Comparison of ENCODE assay signal across 24 mouse cellular contexts in genomic region chr15:103535030-103535429, GRCm38 (mm10). TPM values are rescaled to one million over a fixed set of nuclear protein-coding genes. Genes with fewer than 3 reads are reported as not detected.
DNase-seq lines count a peak whose midpoint lies in the region; TF ChIP-seq lines count a peak whose summit lies in the region.
"Had no signal": no experiment of that assay in that cellular context is flagged by ENCODE, and none has a peak within 500 bp of the region (broad histone marks: within the 10 kb centered on the region; RNA-seq: fewer than 3 reads in every experiment).

No protein-coding gene starts in this region.

- peak overlapping the region; percentile 63 for H3K27ac ChIP-seq in layer of hippocampus, adult 2 months
- 0 out of 2 replicates have a peak overlapping the region, but pooled peaks have one; percentile 17 for H3K27ac ChIP-seq in cortical plate, adult 2 months (ENCODE audit: insufficient read depth, low read length)
- H3K27ac ChIP-seq: embryonic facial prominence, embryonic 15.5 days; forebrain, embryonic 12.5 days; hindbrain, embryonic 12.5 days had no signal

- H3K4me1 ChIP-seq in cortical plate, adult 2 months (ENCODE audit: control insufficient read depth, insufficient read depth, low read length), result peaks cover 6% of the 10 kb centered on the region; the same call in 1 of the 2 replicates

- no peak overlapping the region for H3K4me3 ChIP-seq in layer of hippocampus, adult 2 months
- no peak overlapping the region for H3K4me3 ChIP-seq in cortical plate, adult 2 months (ENCODE audit: insufficient read depth, low read length)
- H3K4me3 ChIP-seq: embryonic facial prominence, embryonic 15.5 days; erythroblast, embryonic 14.5 days; forebrain, embryonic 12.5 days; heart, embryonic 13.5 days; hindbrain, embryonic 12.5 days had no signal

- DNase-seq in heart, adult 11 months, result peak; percentile 62
- no peak for DNase-seq in heart, postnatal 10 days
- DNase-seq in layer of hippocampus, adult 2 months (ENCODE audit: low spot score in 2 of 2), result peak in 1 of 2 experiments; percentile 11
- DNase-seq in layer of hippocampus, postnatal 25 days (ENCODE audit: extremely low spot score in 1 of 2, low spot score in 1 of 2), result no peak
- DNase-seq in brain, adult 2 months (ENCODE audit: low read depth, low spot score), result peak; percentile 44
- DNase-seq: adrenal gland, adult 2 months; adrenal gland, postnatal 25 days; cerebellum, adult 2 months; embryo, embryonic 11 days; gastrocnemius, postnatal 10 days; heart, postnatal 4 days had no signal

- TF ChIP-seq POLR2A in cortical plate, adult 2 months (IDR thresholded peaks at IDR 0.05; ENCODE audit: extremely low read depth, insufficient read depth, low read length), result no peak

- TF ChIP-seq CTCF in layer of hippocampus, adult 2 months (conservative IDR thresholded peaks at IDR 0.05), result no peak
- TF ChIP-seq CTCF in cortical plate, adult 2 months (IDR thresholded peaks at IDR 0.05; ENCODE audit: extremely low read depth, insufficient read depth, low read length), result no peak

- intact Hi-C loops in heart, postnatal 10 days (cut with DNase I), result no loop called here

RNA-seq across cellular contexts. Expression of gene Ppp1r1a, which starts 2.8 kb away (rescaled TPM):
- total RNA-seq in heart, postnatal 10 days (2021), result 10 to 100 TPM; 14.8 to 18.0 TPM
- total RNA-seq in layer of hippocampus, adult 2 months (2021), result 100 to 1,000 TPM; 118 to 136 TPM
- total RNA-seq in layer of hippocampus, postnatal 25 days (2021), result 100 to 1,000 TPM; 131 to 135 TPM
- polyA plus RNA-seq in cortical plate, adult 2 months (2012; rRNA removed), result 171 and 174 TPM in 2 replicates
- polyA plus RNA-seq: erythroblast, embryonic 14.5 days had no signal

RNA-seq across cellular contexts. Expression of gene Glycam1, which starts 29.9 kb away (rescaled TPM):
- not detected for total RNA-seq in heart, postnatal 10 days (2021)
- total RNA-seq in layer of hippocampus, adult 2 months (2021), result 1 to 10 TPM in 1 of 2 experiments, not detected in 1; 1.7 TPM
- total RNA-seq in layer of hippocampus, postnatal 25 days (2021), result 1 to 10 TPM; 1.7 to 2.6 TPM
- 0.40 and 0.44 TPM in 2 replicates for polyA plus RNA-seq in cortical plate, adult 2 months (2012; rRNA removed)
- total RNA-seq: adrenal gland, adult 2 months; adrenal gland, postnatal 25 days; ES-E14; gastrocnemius, postnatal 10 days; gastrocnemius, postnatal 4 days; heart, adult 8-10 months; heart, postnatal 4 days had no signal
- polyA plus RNA-seq: adrenal gland, adult 2 months; cerebellum, adult 2 months; embryonic facial prominence, embryonic 11.5 days; embryonic facial prominence, embryonic 15.5 days; erythroblast, embryonic 14.5 days; forebrain, embryonic 12.5 days; heart, embryonic 13.5 days; heart, postnatal 0 days; hindbrain, embryonic 12.5 days; hindbrain, embryonic 16.5 days; inflammation-experienced regulatory T-cells, adult 6 months had no signal

RNA-seq across cellular contexts. Expression of gene Pde1b, which starts 32.2 kb away (rescaled TPM):
- 1 to 10 TPM; 2.7 to 2.8 TPM for total RNA-seq in heart, postnatal 10 days (2021)
- total RNA-seq in layer of hippocampus, adult 2 months (2021), result 100 to 1,000 TPM; 109 to 117 TPM
- total RNA-seq in layer of hippocampus, postnatal 25 days (2021), result 10 to 100 TPM; 89.8 to 96.1 TPM
- polyA plus RNA-seq in cortical plate, adult 2 months (2012; rRNA removed), result 129 and 208 TPM in 2 replicates

Comparison
In these comparisons a context has a peak if more than half of its experiments do, and no peak if none do; other contexts are left out.
1. DNase-seq: peak in heart, adult 11 months (single experiment) and brain, adult 2 months (single experiment); none in heart, postnatal 10 days (0 of 2) and layer of hippocampus, postnatal 25 days (0 of 2).
2. RNA of gene Ppp1r1a, which starts 2.8 kb away (total RNA-seq): 118 to 136 TPM in layer of hippocampus, adult 2 months and 131 to 135 TPM in layer of hippocampus, postnatal 25 days; 14.8 to 18.0 TPM in heart, postnatal 10 days; every median in the first group is over 4 times any median in the second.
3. RNA of gene Pde1b, which starts 32.2 kb away (total RNA-seq): 109 to 117 TPM in layer of hippocampus, adult 2 months and 89.8 to 96.1 TPM in layer of hippocampus, postnatal 25 days; 2.7 to 2.8 TPM in heart, postnatal 10 days; every median in the first group is over 10 times any median in the second.